Mouse (Mus musculus): ENCODE results near the gene Mbd5. TPM values are rescaled to one million over a fixed set of nuclear protein-coding genes. Genes with fewer than 3 reads are reported as not detected.

The Mbd5 gene
- polyA plus RNA-seq, 2 experiments = 14.3 to 30.9 TPM

- ATAC-seq (ENCODE audit: low FRiP score, low read depth) (no peak), DNase-seq (ENCODE audit: low spot score) (no peak)
- Histone ChIP-seq H3K27ac (replicated peaks; ENCODE audit: low read depth, low read length) (no peak overlapping the region), H3K9ac (ENCODE audit: low read depth, low read length, severe bottlenecking) (no peak overlapping the region), H3K9me3 (ENCODE audit: control insufficient read depth, low read length) (no peaks in the 10 kb centered on the region), H3K36me3 (ENCODE audit: control insufficient read depth, insufficient read depth, low read length) (no peaks in the 10 kb centered on the region), H3K27me3 (ENCODE audit: control insufficient read depth, insufficient read depth, low read length) (no peaks in the 10 kb centered on the region), H3K4me1 (ENCODE audit: control insufficient read depth, insufficient read depth, low read length) (0 out of 2 replicates have a peak, but pooled peaks cover 2% of the 10 kb centered on the region), H3K4me3 (replicated peaks; ENCODE audit: low read length) (no peak overlapping the region), H3K4me2 (replicated peaks; ENCODE audit: low read depth, low read length, severe bottlenecking) (no peak overlapping the region)
- TF ChIP-seq POLR2A (IDR thresholded peaks at IDR 0.05; ENCODE audit: borderline replicate concordance, extremely low read depth, insufficient read depth, insufficient read length) = no peak
These were observed 334.3 kb downstream of the Mbd5 start for GRCm38 (mm10) chr2:49283583-49283982.

GRCm38 (mm10) chr2:49286965-49287364 is 337.7 kb downstream of the Mbd5 start:
- no peak for TF ChIP-seq POLR2A (IDR thresholded peaks at IDR 0.05; ENCODE audit: borderline replicate concordance, extremely low read depth, insufficient read depth, insufficient read length)
- no peak overlapping the region for H3K27ac ChIP-seq (replicated peaks; ENCODE audit: low read depth, low read length)
- no peak overlapping the region for H3K4me3 ChIP-seq (replicated peaks; ENCODE audit: low read length)
- no peaks in the 10 kb centered on the region for H3K36me3 ChIP-seq (ENCODE audit: control insufficient read depth, insufficient read depth, low read length)
- no peak for ATAC-seq (ENCODE audit: low FRiP score, low read depth)
- no peaks in the 10 kb centered on the region for H3K27me3 ChIP-seq (ENCODE audit: control insufficient read depth, insufficient read depth, low read length)
- H3K9me3 ChIP-seq (ENCODE audit: control insufficient read depth, low read length) = no peaks in the 10 kb centered on the region
- no peak overlapping the region for H3K4me2 ChIP-seq (replicated peaks; ENCODE audit: low read depth, low read length, severe bottlenecking)
- WGBS = 32% methylated on average over 1 of the region's 1 CpGs
- H3K4me1 ChIP-seq (ENCODE audit: control insufficient read depth, insufficient read depth, low read length) = no peaks in the 10 kb centered on the region
- DNase-seq (ENCODE audit: low spot score) = no peak
- no peak overlapping the region for H3K9ac ChIP-seq (ENCODE audit: low read depth, low read length, severe bottlenecking)

GRCm38 (mm10) chr2:49291709-49292108 is 342.4 kb downstream of the Mbd5 start:
- Histone ChIP-seq H3K9me3 (ENCODE audit: control insufficient read depth, low read length) (no peaks in the 10 kb centered on the region), H3K36me3 (ENCODE audit: control insufficient read depth, insufficient read depth, low read length) (no peaks in the 10 kb centered on the region), H3K27ac (replicated peaks; ENCODE audit: low read depth, low read length) (no peak overlapping the region), H3K4me2 (replicated peaks; ENCODE audit: low read depth, low read length, severe bottlenecking) (no peak overlapping the region), H3K4me3 (replicated peaks; ENCODE audit: low read length) (no peak overlapping the region), H3K4me1 (ENCODE audit: control insufficient read depth, insufficient read depth, low read length) (no peaks in the 10 kb centered on the region), H3K9ac (ENCODE audit: low read depth, low read length, severe bottlenecking) (no peak overlapping the region), H3K27me3 (ENCODE audit: control insufficient read depth, insufficient read depth, low read length) (no peaks in the 10 kb centered on the region)
- ATAC-seq (ENCODE audit: low FRiP score, low read depth) = no peak
- 79% methylated on average over 2 of the region's 2 CpGs for WGBS
- TF ChIP-seq POLR2A (IDR thresholded peaks at IDR 0.05; ENCODE audit: borderline replicate concordance, extremely low read depth, insufficient read depth, insufficient read length) = no peak
- DNase-seq (ENCODE audit: low spot score) = no peak

GRCm38 (mm10) chr2:49312629-49313447 is 363.5 kb downstream of the Mbd5 start:
- 41% methylated on average over 19 of the region's 19 CpGs for WGBS

GRCm38 (mm10) chr2:49333594-49333993 is 384.3 kb downstream of the Mbd5 start:
- no peak overlapping the region for H3K4me2 ChIP-seq (replicated peaks; ENCODE audit: low read depth, low read length, severe bottlenecking)
- H3K36me3 ChIP-seq (ENCODE audit: control insufficient read depth, insufficient read depth, low read length) = no peaks in the 10 kb centered on the region
- no peak overlapping the region for H3K4me3 ChIP-seq (replicated peaks; ENCODE audit: low read length)
- TF ChIP-seq POLR2A (IDR thresholded peaks at IDR 0.05; ENCODE audit: borderline replicate concordance, extremely low read depth, insufficient read depth, insufficient read length) = no peak
- H3K9ac ChIP-seq (ENCODE audit: low read depth, low read length, severe bottlenecking) = no peak overlapping the region
- WGBS = 93% methylated on average over 7 of the region's 7 CpGs
- H3K27me3 ChIP-seq (ENCODE audit: control insufficient read depth, insufficient read depth, low read length) = no peaks in the 10 kb centered on the region
- H3K27ac ChIP-seq (replicated peaks; ENCODE audit: low read depth, low read length) = no peak overlapping the region
- H3K9me3 ChIP-seq (ENCODE audit: control insufficient read depth, low read length) = no peaks in the 10 kb centered on the region
- H3K4me1 ChIP-seq (ENCODE audit: control insufficient read depth, insufficient read depth, low read length) = no peaks in the 10 kb centered on the region
- ATAC-seq (ENCODE audit: low FRiP score, low read depth) = no peak
- no peak for DNase-seq (ENCODE audit: low spot score)

More at GRCm38 (mm10) chr2:49312629-49313447, 363.5 kb downstream of the Mbd5 start:
- no peaks in the 10 kb centered on the region for H3K4me1 ChIP-seq (ENCODE audit: control insufficient read depth, insufficient read depth, low read length)
- H3K4me3 ChIP-seq (replicated peaks; ENCODE audit: low read length) = peak overlapping the region; percentile 33
- H3K4me2 ChIP-seq (replicated peaks; ENCODE audit: low read depth, low read length, severe bottlenecking) = peak overlapping the region; percentile 43
- TF ChIP-seq POLR2A (IDR thresholded peaks at IDR 0.05; ENCODE audit: borderline replicate concordance, extremely low read depth, insufficient read depth, insufficient read length) = no peak
- peak; percentile 78 for DNase-seq (ENCODE audit: low spot score)
- no peaks in the 10 kb centered on the region for H3K36me3 ChIP-seq (ENCODE audit: control insufficient read depth, insufficient read depth, low read length)
- H3K27me3 ChIP-seq (ENCODE audit: control insufficient read depth, insufficient read depth, low read length) = no peaks in the 10 kb centered on the region
- no peak overlapping the region for H3K9ac ChIP-seq (ENCODE audit: low read depth, low read length, severe bottlenecking)
- H3K27ac ChIP-seq (replicated peaks; ENCODE audit: low read depth, low read length) = no peak overlapping the region
- no peaks in the 10 kb centered on the region for H3K9me3 ChIP-seq (ENCODE audit: control insufficient read depth, low read length)
- ATAC-seq (ENCODE audit: low FRiP score, low read depth) = peak; percentile 81

Data from limb, embryonic 14.5 days (tissue).